Mouse (Mus musculus): ENCODE results near the gene Zfp827. TPM values are rescaled to one million over a fixed set of nuclear protein-coding genes. Genes with fewer than 3 reads are reported as not detected.
A peak's percentile ranks its signal among the peaks of the same experiment; 100 is the strongest.

Zfp827 gene
- polyA plus RNA-seq, 1 experiment from 2014 or later, result 5.2 TPM

DNA sequence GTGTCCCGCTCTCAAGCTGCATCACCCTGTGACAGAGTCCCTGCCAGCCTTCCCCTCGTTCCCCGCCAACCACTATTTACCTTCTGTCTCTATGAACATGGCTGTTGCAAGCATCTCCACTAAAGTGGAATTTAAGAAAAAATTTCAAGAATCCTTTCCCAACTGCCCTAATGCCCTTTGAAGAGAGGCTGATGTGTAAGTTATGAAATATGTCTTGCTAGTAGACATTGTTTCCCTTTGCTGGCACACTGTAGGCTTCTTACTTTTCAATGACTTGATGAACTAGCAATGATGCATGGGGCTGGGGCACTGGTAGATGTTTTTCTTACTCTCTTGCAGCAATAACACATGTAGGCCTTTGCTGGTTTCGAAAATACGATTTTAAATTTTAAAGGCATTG is 49.0 kb downstream of the Zfp827 start:
- Histone ChIP-seq H3K4me3 (ENCODE audit: low read length) (no peak overlapping the region), H3K27me3 (ENCODE audit: control insufficient read depth, insufficient read depth, low read length) (no peaks in the 10 kb centered on the region), H3K4me2 (ENCODE audit: low read depth, low read length) (no peak overlapping the region), H3K36me3 (ENCODE audit: control insufficient read depth, insufficient read depth) (peaks cover 9% of the 10 kb centered on the region), H3K4me1 (ENCODE audit: control insufficient read depth, insufficient read depth, low read length) (peaks cover 17% of the 10 kb centered on the region), H3K9me3 (replicated peaks; ENCODE audit: control insufficient read depth, low read length) (no peaks in the 10 kb centered on the region), H3K27ac (ENCODE audit: low read length) (no peak overlapping the region), H3K9ac (ENCODE audit: low read length) (no peak overlapping the region)
- no peak for ATAC-seq (replicated peaks; ENCODE audit: extremely low read depth, insufficient read depth, low FRiP score)
- WGBS, result 80% methylated on average over 5 of the region's 5 CpGs

DNA sequence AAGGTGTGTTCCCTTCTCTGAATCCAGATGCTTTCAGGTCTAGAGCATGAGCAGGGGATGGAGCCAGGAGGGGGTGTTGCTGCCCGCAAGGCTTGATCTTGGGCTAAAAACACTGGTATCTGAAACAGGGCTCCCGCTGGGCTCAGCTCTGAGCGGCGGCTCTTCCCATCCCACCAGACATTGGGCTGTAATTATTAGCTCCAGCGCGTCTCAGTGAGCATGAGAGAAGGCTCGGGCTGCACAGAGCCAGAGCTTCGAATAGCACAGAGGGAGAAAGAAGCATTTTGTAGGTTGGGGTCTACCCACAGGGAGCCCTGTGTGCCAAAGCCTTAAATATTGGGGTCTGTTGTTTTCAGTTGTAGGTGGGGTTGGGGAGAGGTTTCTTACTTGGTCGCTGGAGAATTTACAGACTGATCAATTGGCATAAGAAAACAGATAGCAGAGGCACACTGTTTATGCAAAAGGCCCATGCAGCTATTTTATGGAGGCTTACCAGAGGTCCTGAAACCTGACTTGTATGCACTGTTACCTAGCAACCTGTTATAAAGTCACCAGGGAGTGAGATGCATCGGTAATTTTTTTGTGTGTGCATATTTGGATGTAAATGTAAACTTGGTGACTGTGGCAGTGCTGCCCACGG is 50.4 kb downstream of the Zfp827 start:
- H3K9me3 ChIP-seq (replicated peaks; ENCODE audit: control insufficient read depth, low read length), result no peaks in the 10 kb centered on the region
- H3K9ac ChIP-seq (ENCODE audit: low read length), result no peak overlapping the region
- no peak overlapping the region for H3K4me3 ChIP-seq (ENCODE audit: low read length)
- H3K4me2 ChIP-seq (ENCODE audit: low read depth, low read length), result no peak overlapping the region
- ATAC-seq (replicated peaks; ENCODE audit: extremely low read depth, insufficient read depth, low FRiP score), result no peak
- H3K4me1 ChIP-seq (ENCODE audit: control insufficient read depth, insufficient read depth, low read length), result peaks cover 31% of the 10 kb centered on the region
- no peaks in the 10 kb centered on the region for H3K27me3 ChIP-seq (ENCODE audit: control insufficient read depth, insufficient read depth, low read length)
- peaks cover 9% of the 10 kb centered on the region for H3K36me3 ChIP-seq (ENCODE audit: control insufficient read depth, insufficient read depth)
- H3K27ac ChIP-seq (ENCODE audit: low read length), result no peak overlapping the region
- WGBS, result 60% methylated on average over 11 of the region's 11 CpGs

DNA sequence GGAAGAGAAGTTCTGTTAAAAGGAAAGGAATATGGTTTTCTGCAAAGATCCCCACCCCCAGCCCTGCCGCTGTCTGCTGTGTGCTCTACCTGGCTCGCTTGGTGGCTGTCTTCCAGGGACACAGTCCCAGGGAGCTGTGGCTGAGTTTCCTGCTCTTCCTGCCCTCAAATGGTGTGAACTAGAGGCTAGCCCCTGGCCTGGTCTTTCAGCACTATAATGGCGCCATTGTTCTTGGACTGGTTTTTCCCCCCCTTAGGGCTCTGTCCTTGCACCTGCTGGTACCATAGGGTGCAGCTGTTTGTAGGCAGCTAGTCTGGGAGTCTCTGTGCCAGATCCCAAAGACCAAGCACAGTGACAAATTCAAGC is 50.9 kb downstream of the Zfp827 start:
- Histone ChIP-seq H3K4me1 (ENCODE audit: control insufficient read depth, insufficient read depth, low read length) (peaks cover 33% of the 10 kb centered on the region), H3K9me3 (replicated peaks; ENCODE audit: control insufficient read depth, low read length) (no peaks in the 10 kb centered on the region), H3K27ac (ENCODE audit: low read length) (no peak overlapping the region), H3K4me3 (ENCODE audit: low read length) (no peak overlapping the region), H3K36me3 (ENCODE audit: control insufficient read depth, insufficient read depth) (peaks cover 9% of the 10 kb centered on the region), H3K27me3 (ENCODE audit: control insufficient read depth, insufficient read depth, low read length) (no peaks in the 10 kb centered on the region), H3K4me2 (ENCODE audit: low read depth, low read length) (no peak overlapping the region), H3K9ac (ENCODE audit: low read length) (no peak overlapping the region)
- ATAC-seq (replicated peaks; ENCODE audit: extremely low read depth, insufficient read depth, low FRiP score), result no peak
- WGBS, result 83% methylated on average over 3 of the region's 3 CpGs

DNA sequence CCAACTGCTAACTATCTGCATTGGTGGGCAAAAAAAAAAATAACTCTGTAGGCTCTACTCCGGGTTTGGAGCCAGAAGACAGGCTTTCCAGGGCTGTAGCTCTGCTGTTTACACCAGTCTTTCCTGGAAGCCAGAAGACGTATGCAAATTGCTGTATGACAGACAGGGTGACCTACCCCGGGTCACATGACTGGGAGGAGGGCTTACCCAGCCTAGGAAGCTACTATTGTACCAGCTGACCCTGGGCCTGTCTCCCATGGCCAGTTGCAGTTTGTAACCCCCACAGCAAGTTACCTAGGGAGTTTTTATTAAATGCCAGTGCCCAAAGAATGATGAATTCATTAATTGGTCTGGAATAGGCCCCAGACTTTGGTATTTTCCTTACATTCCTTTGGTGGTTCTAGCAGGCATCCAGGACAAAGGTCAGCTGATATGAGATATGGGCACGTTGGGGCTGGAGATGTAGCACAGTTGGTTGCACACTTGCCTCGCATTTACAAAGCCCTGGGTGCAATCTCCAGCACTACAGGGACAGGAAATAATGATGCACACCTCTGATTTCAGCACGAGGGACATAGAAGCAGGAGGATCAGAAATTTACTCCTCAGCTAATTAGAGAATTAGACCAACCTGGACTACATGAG is 52.0 kb downstream of the Zfp827 start:
- no peak overlapping the region for H3K9ac ChIP-seq (ENCODE audit: low read length)
- ATAC-seq (replicated peaks; ENCODE audit: extremely low read depth, insufficient read depth, low FRiP score), result no peak
- H3K36me3 ChIP-seq (ENCODE audit: control insufficient read depth, insufficient read depth), result peaks cover 9% of the 10 kb centered on the region
- H3K4me1 ChIP-seq (ENCODE audit: control insufficient read depth, insufficient read depth, low read length), result peaks cover 33% of the 10 kb centered on the region
- no peak overlapping the region for H3K27ac ChIP-seq (ENCODE audit: low read length)
- no peaks in the 10 kb centered on the region for H3K27me3 ChIP-seq (ENCODE audit: control insufficient read depth, insufficient read depth, low read length)
- no peaks in the 10 kb centered on the region for H3K9me3 ChIP-seq (replicated peaks; ENCODE audit: control insufficient read depth, low read length)
- WGBS, result 40% methylated on average over 6 of the region's 6 CpGs
- H3K4me2 ChIP-seq (ENCODE audit: low read depth, low read length), result no peak overlapping the region
- H3K4me3 ChIP-seq (ENCODE audit: low read length), result no peak overlapping the region

- no peak overlapping the region for H3K9ac ChIP-seq (ENCODE audit: low read length)
- H3K9me3 ChIP-seq (replicated peaks; ENCODE audit: control insufficient read depth, low read length), result no peaks in the 10 kb centered on the region
- H3K4me3 ChIP-seq (ENCODE audit: low read length), result no peak overlapping the region
- WGBS, result 56% methylated on average over 4 of the region's 4 CpGs
- ATAC-seq (replicated peaks; ENCODE audit: extremely low read depth, insufficient read depth, low FRiP score), result no peak
- H3K4me1 ChIP-seq (ENCODE audit: control insufficient read depth, insufficient read depth, low read length), result peaks cover 33% of the 10 kb centered on the region
- no peak overlapping the region for H3K4me2 ChIP-seq (ENCODE audit: low read depth, low read length)
- H3K27ac ChIP-seq (ENCODE audit: low read length), result no peak overlapping the region
- H3K36me3 ChIP-seq (ENCODE audit: control insufficient read depth, insufficient read depth), result peaks cover 4% of the 10 kb centered on the region
- no peaks in the 10 kb centered on the region for H3K27me3 ChIP-seq (ENCODE audit: control insufficient read depth, insufficient read depth, low read length)
These were observed 53.1 kb downstream of the Zfp827 start for GRCm38 (mm10) chr8:79081333-79081732.

GRCm38 (mm10) chr8:79081955-79082354 is 53.7 kb downstream of the Zfp827 start:
- no peak overlapping the region for H3K9ac ChIP-seq (ENCODE audit: low read length)
- H3K4me3 ChIP-seq (ENCODE audit: low read length), result no peak overlapping the region
- peaks cover 4% of the 10 kb centered on the region; the same call in 1 of the 2 replicates for H3K36me3 ChIP-seq (ENCODE audit: control insufficient read depth, insufficient read depth)
- no peaks in the 10 kb centered on the region for H3K27me3 ChIP-seq (ENCODE audit: control insufficient read depth, insufficient read depth, low read length)
- H3K9me3 ChIP-seq (replicated peaks; ENCODE audit: control insufficient read depth, low read length), result no peaks in the 10 kb centered on the region
- H3K4me1 ChIP-seq (ENCODE audit: control insufficient read depth, insufficient read depth, low read length), result peaks cover 33% of the 10 kb centered on the region
- no peak overlapping the region for H3K4me2 ChIP-seq (ENCODE audit: low read depth, low read length)
- 60% methylated on average over 10 of the region's 10 CpGs for WGBS
- no peak for ATAC-seq (replicated peaks; ENCODE audit: extremely low read depth, insufficient read depth, low FRiP score)
- no peak overlapping the region for H3K27ac ChIP-seq (ENCODE audit: low read length)

- no peak overlapping the region for H3K9ac ChIP-seq (ENCODE audit: low read length)
- H3K27me3 ChIP-seq (ENCODE audit: control insufficient read depth, insufficient read depth, low read length), result no peaks in the 10 kb centered on the region
- no peak overlapping the region for H3K4me2 ChIP-seq (ENCODE audit: low read depth, low read length)
- H3K9me3 ChIP-seq (replicated peaks; ENCODE audit: control insufficient read depth, low read length), result no peaks in the 10 kb centered on the region
- WGBS, result 62% methylated on average over 18 of the region's 18 CpGs
- no peak for ATAC-seq (replicated peaks; ENCODE audit: extremely low read depth, insufficient read depth, low FRiP score)
- peaks cover 33% of the 10 kb centered on the region for H3K4me1 ChIP-seq (ENCODE audit: control insufficient read depth, insufficient read depth, low read length)
- no peak overlapping the region for H3K4me3 ChIP-seq (ENCODE audit: low read length)
- 0 out of 2 replicates have a peak, but pooled peaks cover 3% of the 10 kb centered on the region for H3K36me3 ChIP-seq (ENCODE audit: control insufficient read depth, insufficient read depth)
- H3K27ac ChIP-seq (ENCODE audit: low read length), result peak overlapping the region; percentile 51
These were observed 55.5 kb downstream of the Zfp827 start for GRCm38 (mm10) chr8:79083461-79084358.

GRCm38 (mm10) chr8:79084359-79084820 is 56.2 kb downstream of the Zfp827 start:
- no peaks in the 10 kb centered on the region for H3K9me3 ChIP-seq (replicated peaks; ENCODE audit: control insufficient read depth, low read length)
- 72% methylated on average over 3 of the region's 3 CpGs for WGBS
- H3K4me1 ChIP-seq (ENCODE audit: control insufficient read depth, insufficient read depth, low read length), result peaks cover 33% of the 10 kb centered on the region
- ATAC-seq (replicated peaks; ENCODE audit: extremely low read depth, insufficient read depth, low FRiP score), result no peak
- H3K4me3 ChIP-seq (ENCODE audit: low read length), result no peak overlapping the region
- H3K36me3 ChIP-seq (ENCODE audit: control insufficient read depth, insufficient read depth), result 0 out of 2 replicates have a peak, but pooled peaks cover 3% of the 10 kb centered on the region
- H3K27me3 ChIP-seq (ENCODE audit: control insufficient read depth, insufficient read depth, low read length), result no peaks in the 10 kb centered on the region
- H3K27ac ChIP-seq (ENCODE audit: low read length), result peak overlapping the region; percentile 44
- H3K4me2 ChIP-seq (ENCODE audit: low read depth, low read length), result no peak overlapping the region
- H3K9ac ChIP-seq (ENCODE audit: low read length), result no peak overlapping the region

All from heart, embryonic 16.5 days (tissue).